Mouse (Mus musculus): ENCODE data around the gene Cyp4f18.
"Not testable (repeated sequence)": the region's sequence is repeated elsewhere in the genome, so short reads cannot be mapped to it uniquely, and the experiment has no call there.

The Cyp4f18 gene

DNA sequence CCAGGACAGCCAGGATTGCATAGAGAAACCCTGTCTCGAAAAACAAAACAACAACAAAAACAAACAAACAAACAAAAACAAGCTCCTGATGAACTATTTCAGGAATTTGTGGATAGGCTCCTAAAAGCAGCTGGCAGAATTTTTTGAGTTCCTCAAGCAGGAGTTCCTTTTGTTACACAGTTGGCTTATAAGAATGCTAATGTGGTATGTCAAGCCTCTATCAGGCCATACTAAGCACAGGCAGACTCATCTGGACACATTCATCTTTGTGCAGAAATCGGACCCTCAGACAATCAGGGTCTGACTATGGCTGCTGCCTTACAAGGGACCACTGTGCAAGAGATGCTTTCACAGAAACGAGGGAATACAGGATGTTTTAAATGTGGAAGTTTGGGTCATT is 35.2 kb downstream of the Cyp4f18 start:
- no peak for DNase-seq

GRCm38 (mm10) chr8:71971945-71972344 is 37.5 kb downstream of the Cyp4f18 start:
- DNase-seq: peak; percentile 43

- DNase-seq: no peak
Measured at GRCm38 (mm10) chr8:71968636-71969035, 40.8 kb downstream of the Cyp4f18 start.

- DNase-seq: no peak
Measured at GRCm38 (mm10) chr8:71968100-71968499, 41.3 kb downstream of the Cyp4f18 start.

DNA sequence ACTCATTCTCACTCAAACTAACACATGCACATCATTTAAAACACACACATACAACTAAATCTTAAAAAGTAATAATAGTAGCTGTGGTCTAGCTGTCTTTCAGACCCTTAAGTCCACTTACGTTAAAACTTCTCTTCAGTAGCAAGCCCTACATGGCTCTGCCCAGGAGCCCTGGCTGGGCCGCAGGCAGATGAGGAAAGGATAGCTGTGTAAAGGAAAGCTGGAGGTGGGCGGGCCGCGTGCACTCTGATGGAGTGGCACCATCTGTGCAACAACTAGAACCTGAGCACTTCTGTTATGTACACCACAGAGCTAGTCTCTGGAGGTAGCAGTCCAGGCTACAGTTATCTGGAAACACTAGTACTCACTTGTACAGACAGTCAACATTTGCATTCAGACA is 42.2 kb downstream of the Cyp4f18 start:
- DNase-seq: no peak

- no peak for DNase-seq
Measured at GRCm38 (mm10) chr8:71966411-71966810, 43.0 kb downstream of the Cyp4f18 start.

DNA sequence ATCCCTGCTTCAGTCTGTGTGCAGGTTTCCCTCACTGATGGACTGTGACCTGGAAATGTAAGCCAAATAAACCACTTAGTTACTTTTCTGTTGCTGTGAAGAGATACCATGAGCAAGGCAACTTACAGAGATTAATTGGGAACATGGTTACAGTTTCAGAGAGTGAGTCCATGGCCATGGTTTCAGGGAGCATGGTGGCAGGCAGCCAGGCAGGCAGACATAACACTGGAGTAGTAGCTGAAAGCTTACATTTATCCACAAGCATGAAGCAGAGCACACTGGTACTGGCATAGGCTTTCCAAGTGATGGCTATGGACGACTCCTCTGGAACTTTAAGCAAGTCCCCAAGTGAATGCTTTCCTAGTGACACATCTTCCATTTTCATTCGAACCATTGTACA is 44.3 kb downstream of the Cyp4f18 start:
- DNase-seq: no peak

DNA sequence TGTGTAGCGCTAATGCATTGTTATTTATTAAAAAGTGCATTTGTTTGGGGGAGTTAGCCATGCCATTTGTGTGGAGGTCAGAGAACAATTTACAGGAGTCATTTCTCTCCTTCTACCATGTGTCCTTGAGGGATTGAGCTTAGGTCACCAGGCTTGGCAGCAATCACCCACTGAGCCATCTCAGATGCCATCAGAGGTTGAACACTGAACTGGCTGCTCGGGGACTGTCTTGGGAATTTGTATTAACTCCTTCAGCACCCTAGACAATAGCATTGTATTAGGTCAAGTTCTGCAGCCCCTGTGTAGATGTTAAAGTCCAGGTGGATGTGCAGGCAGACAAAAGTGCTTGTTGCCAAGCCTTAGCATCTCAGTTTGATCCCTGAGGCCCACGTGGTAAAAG is 45.4 kb downstream of the Cyp4f18 start:
- DNase-seq: no peak

GRCm38 (mm10) chr8:71961796-71962195 is 47.6 kb downstream of the Cyp4f18 start:
- DNase-seq: no peak

GRCm38 (mm10) chr8:71960483-71960882 is 48.9 kb downstream of the Cyp4f18 start:
- no peak for DNase-seq

DNA sequence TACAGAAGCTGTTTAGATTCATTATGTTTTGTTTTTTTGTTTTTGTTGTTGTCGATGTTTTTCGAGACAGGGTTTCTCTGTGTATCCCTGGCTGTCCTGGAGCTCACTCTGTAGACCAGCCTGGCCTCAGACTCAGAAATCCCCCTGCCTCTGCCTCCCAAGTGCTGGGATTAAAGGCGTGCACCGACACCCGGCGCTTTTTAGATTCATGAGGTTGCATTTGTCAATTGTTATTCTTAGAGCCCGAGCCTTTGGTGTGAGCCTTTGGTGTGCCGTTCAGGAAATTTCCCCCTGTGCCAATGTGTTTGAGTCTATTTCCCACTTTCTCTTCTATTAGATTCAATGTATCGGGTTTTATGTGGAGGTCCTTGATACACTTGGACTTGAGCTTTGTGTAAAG is 54.8 kb downstream of the Cyp4f18 start:
- no peak for DNase-seq

- DNase-seq: not testable (repeated sequence)
Measured at GRCm38 (mm10) chr8:71952961-71953700, 56.3 kb downstream of the Cyp4f18 start.

GRCm38 (mm10) chr8:71952489-71952888 is 56.9 kb downstream of the Cyp4f18 start:
- no peak for DNase-seq

DNA sequence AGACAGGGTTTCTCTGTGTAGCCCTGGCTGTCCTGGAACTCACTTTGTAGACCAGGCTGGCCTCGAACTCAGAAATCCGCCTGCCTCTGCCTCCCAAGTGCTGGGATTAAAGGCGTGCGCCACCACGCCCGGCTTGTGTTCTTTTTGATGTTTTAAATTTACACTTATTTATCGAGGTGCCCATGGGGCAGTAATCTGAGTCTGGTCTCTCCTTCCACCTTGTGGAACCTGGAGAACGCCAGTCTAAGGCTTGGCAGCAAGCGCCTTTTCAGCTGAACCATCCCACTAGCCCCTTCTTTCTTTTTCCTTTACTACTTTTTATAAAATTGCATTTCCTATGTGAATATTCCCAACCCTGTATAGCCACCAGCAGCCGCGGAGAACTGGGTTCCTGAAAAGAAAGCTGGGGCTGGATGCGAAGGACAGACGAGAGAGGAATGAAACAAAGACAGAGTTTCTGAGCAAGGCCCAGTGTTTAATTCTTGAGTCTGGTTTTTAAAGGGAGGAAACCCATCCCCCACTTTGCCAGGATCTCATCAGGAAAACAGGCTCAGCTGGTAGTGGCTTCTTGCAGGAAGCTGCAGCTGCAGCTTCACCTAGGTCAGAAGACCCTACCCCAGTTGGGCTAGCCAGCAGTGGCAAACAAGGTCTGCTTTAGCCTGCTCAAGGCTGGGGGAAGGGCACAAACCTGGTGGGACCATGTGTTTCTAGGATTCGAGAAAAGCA is 57.8 kb downstream of the Cyp4f18 start:
- DNase-seq: peak; percentile 28

DNA sequence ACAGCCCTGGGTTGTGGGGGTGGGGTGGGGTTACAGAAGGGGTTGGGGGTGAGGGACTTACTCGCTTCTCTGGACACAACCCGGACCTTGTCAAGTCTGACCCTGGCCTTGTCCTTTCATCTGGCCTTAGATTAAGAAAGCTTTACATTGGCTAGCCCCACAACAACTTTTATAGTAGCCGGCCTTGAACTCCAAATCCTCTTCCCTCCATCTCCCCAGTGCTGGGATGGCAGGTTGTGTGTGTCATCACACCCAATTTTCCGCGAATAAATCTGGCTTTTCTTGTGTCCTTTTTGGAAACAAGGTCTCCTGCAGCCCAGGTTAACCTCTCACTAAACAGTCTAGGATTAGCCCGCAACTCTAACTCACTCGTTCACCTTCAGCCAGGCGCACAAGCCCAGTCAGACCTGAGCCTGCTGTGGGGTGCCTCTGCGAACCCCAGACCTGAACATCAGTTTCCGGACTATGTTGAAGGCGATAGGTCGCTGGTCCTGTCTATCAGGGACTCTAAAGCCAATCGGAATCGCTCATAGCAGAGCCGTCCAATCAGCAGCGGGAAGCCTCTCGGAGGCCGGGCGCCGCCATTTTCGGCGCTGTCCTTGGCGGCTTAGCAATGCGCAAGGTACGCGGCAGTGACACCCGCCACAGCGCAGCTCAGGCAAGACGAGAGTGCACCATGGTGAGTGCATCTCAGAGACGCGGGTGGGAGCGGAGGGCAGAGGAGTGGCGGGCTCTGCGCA is 58.8 kb downstream of the Cyp4f18 start, which contains the start of gene Zfp961:
Gene Zfp961, plus strand, starts transcription at position 557 of the 740 bp plus-strand sequence.
- peak; percentile 99 for DNase-seq

- DNase-seq: no peak
Measured at GRCm38 (mm10) chr8:71948624-71949023, 60.8 kb downstream of the Cyp4f18 start.

GRCm38 (mm10) chr8:71941776-71942175 is 67.7 kb downstream of the Cyp4f18 start:
- no peak for DNase-seq

DNA sequence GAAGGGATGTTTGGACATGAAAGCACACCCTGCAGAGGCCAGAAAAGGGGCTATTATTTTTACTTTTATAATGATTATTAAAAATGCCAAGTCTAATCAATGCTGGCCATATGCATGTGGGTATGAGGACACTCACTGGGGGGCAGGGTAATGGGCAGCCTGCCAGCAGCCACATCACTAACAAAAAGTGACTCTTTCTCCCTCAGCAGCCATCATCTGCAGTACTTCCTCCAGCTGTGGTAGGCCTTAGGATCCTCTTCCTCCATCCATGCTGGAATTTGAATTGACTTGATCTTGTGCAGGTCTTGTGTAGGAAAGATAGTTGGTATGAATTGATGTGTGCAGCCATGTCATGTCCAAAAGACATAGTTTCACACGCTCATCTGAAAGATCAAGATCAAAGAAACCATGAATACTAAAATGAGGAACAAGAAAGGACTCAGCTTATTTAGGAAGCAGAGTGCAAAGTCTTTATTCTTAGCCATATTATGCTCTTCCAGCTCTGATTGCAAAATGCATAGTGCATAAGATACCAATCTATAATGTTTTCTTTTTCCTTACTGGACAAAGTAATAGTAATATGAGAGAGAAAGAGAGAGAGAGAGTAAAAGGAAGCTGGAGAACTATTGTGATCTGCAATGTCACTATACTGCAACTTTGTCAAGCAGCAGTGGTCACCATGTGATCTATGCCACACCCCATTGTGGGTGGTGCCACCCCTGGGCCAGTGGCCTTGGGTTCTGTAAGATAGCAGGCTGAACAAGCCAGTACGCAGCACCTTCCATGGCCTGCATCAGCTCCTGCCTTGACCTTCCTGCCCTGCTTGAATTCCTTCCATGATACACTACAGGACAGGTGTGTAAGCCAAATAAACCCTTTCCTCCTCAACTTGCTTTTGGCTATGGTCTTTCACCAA is 68.9 kb downstream of the Cyp4f18 start:
- no peak for DNase-seq
